Mouse (Mus musculus): ENCODE measurements around the gene Capn12. TPM values are rescaled to one million over a fixed set of nuclear protein-coding genes. Genes with fewer than 3 reads are reported as not detected.
"Not testable (repeated sequence)": the region's sequence is repeated elsewhere in the genome, so short reads cannot be mapped to it uniquely, and the experiment has no call there.

Gene Capn12
- total RNA-seq, 2 experiments from 2014 or later = 0.18 to 0.52 TPM

- intact Hi-C loops (cut with DNase I) = no loop called here
- DNase-seq = no peak
Observed at GRCm38 (mm10) chr7:28876099-28876498, 5.1 kb upstream of the Capn12 start.

- no peak for DNase-seq
- intact Hi-C loops (cut with DNase I) = no loop called here
Observed at GRCm38 (mm10) chr7:28877155-28877554, 4.1 kb upstream of the Capn12 start.

- intact Hi-C loops (cut with DNase I) = no loop called here
Observed at GRCm38 (mm10) chr7:28877856-28878255, 3.4 kb upstream of the Capn12 start.

DNA sequence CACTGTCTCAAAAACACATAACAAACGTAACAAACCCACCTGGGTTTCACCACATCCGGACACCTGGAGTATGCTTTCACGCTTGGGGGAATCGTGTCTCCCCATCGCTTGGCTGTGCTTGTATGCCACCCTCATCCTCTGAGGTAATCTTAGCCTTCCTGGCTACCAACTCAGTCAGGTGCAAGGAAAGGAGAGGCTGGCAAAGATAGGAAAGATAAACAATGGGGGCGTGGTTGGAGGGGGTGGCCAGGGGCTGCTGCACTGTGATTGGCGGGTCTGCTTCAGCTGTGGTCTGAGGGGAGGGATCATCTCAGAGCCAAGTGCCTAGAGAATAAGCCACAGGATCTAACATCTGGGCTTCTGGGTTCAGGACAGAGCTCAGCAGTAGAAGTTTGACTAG is 1.6 kb upstream of the Capn12 start:
- intact Hi-C loops (cut with DNase I) = loop anchor here (10.0 kb wide), 1 partner anchor 45 kb away; the partner anchor contains the start of gene Lgals4
- DNase-seq = no peak

More at GRCm38 (mm10) chr7:28877856-28878255, 3.4 kb upstream of the Capn12 start:
- DNase-seq = no peak

GRCm38 (mm10) chr7:28880554-28880953 is 668 bp upstream of the Capn12 start:
- DNase-seq = peak; percentile 53
- intact Hi-C loops (cut with DNase I) = loop anchor here (10.0 kb wide), 1 partner anchor 46 kb away; the partner anchor contains the start of gene Lgals4

- no peak for DNase-seq
- intact Hi-C loops (cut with DNase I) = loop anchor here (10.0 kb wide), 1 partner anchor 48 kb away; the partner anchor contains the start of gene Lgals4
Observed at GRCm38 (mm10) chr7:28883039-28883438, 1.8 kb downstream of the Capn12 start.

DNA sequence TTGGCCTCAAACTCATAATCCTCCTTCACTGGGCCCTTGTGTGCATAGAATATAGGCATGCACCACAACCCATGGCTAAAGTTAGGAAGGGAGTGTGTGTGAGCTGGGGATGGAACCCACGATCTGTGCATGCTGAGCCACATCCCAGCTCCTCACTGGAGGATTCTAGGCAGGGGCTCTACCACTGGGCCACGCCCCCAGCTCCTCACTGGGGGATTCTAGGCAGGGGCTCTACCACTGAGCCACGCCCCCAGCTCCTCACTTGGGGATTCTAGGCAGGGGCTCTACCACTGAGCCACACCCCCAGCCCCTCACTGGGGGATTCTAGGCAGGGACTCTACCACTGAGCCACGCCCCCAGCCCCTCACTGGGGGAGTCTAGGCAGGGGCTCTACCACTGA is 2.5 kb downstream of the Capn12 start:
- not testable (repeated sequence) for DNase-seq
- intact Hi-C loops (cut with DNase I) = loop anchor here (10.0 kb wide), 1 partner anchor 49 kb away; the partner anchor contains the start of gene Lgals4

- intact Hi-C loops (cut with DNase I) = loop anchor here (10.0 kb wide), 1 partner anchor 52 kb away; the partner anchor contains the start of gene Lgals4
- no peak for DNase-seq
Observed at GRCm38 (mm10) chr7:28886486-28886885, 5.3 kb downstream of the Capn12 start.

DNA sequence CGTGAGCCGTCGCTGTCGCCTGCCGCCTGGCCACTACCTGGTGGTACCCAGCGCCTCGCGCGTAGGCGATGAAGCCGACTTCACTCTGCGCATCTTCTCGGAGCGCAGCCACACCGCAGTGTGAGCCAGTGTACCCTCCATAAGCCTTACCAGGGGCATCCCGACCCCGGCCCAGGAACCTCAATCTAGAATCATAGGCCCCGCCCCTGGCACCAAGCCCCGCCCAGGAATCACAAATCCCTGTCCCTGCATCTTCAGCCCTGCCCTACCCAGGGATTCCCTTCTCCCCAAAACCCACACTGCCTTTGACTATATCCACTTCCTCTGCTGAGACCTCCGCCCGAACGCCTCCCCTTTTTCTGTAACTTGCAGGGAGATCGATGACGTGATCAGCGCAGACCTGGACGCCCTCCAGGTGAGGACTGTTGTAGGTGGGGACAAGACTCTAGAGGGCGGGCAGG is 7.5 kb downstream of the Capn12 start:
- intact Hi-C loops (cut with DNase I) = loop anchor here (10.0 kb wide), 1 partner anchor 54 kb away; the partner anchor contains the start of gene Lgals4
- DNase-seq = no peak

DNA sequence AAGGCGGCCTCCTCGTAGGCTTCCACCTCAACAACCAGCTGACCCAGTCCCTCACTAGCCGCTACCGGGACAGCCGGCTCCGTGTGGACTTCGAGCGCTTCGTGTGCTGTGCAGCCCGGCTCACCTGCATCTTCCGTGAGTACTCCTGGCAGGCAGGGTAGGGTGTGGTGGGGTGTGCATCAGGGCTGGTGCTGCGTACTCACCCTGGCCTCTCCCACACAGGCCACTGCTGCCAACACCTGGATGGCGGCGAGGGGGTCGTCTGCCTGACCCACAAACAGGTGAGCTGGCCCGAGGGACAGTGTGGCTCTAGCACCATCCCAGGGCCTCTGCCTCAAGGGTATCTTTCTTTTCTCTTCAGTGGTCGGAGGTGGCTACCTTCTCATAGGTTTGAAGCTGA is 11.4 kb downstream of the Capn12 start:
- intact Hi-C loops (cut with DNase I) = loop anchor here (5.0 kb wide), 1 partner anchor 90 kb away; no protein-coding TSS in a partner anchor

DNA sequence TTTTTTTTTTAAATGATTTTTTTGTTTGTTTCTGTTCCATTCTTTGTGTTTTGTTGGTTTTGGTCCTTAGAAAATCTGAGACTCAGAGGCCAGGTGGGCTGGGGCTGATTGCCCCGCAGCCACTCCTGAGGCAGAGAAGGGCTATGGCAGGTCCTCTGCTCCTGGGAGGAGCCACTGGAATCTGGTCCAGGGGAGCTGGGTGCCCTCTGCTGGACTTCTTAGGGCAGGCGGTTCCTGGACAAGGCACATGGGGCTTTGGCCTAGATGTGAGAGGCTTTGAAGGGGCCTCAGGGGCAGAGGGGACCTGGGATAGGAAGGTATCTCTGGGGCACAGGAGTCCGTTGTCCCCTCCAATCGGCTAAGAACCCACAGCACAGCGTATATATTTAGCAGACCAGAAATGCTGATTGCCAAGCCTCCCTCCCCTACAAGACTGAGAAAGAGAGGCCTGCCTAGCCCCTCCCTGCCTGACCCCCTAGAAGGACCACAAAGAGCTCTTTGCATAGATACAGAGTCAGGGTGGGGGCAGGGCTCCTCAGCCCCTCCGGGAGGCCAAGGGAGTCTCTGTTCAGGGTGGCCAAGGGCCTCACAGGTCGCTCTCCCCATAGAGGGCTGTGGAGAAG is 12.5 kb downstream of the Capn12 start:
- DNase-seq = peak; percentile 50
- intact Hi-C loops (cut with DNase I) = loop anchor here (5.0 kb wide), 1 partner anchor 91 kb away; no protein-coding TSS in a partner anchor

More for the DNA sequence above, 11.4 kb downstream of the Capn12 start:
- DNase-seq = no peak

DNA sequence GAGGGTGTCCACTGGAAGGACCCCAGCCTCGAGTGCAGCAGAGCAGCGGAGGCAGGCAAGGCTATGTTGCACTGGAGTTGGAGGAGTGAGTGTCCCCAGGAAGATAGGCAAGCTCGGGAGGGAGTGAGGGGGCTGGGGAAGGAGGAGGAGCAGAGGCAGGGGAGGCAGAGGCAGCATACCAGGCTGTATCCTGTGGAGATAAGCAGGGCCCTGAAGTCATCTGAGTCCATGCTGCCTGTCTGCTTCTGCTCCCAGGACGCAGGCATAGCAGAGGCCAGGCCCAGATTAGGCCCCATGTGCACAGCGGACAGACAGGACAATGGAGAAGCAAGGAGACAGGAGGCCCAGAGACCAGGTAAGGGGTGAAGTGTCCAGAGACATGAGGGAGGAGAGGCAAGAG is 13.7 kb downstream of the Capn12 start:
- DNase-seq = no peak
- intact Hi-C loops (cut with DNase I) = loop anchor here (5.0 kb wide), 1 partner anchor 93 kb away; no protein-coding TSS in a partner anchor

DNA sequence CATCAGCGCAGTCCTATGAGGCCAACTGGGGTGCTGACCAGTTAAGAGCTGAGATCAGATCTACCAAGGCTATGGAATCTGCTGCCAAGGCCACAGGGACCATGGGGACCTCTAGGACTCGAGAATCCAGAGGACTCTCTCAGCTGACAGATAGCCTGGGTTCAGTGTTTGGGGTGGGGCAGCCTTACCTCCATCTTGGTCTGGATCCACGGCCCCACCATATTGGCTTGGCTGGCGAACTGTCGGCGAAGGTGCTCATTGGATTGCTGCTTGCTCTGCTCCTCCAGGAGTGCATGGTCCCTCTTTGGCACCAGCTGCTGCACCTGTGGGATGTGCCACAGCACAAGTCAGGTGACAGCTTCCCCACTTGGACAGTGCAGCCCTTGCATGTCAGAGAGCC is 16.4 kb downstream of the Capn12 start:
- no peak for DNase-seq
- intact Hi-C loops (cut with DNase I) = no loop called here

DNA sequence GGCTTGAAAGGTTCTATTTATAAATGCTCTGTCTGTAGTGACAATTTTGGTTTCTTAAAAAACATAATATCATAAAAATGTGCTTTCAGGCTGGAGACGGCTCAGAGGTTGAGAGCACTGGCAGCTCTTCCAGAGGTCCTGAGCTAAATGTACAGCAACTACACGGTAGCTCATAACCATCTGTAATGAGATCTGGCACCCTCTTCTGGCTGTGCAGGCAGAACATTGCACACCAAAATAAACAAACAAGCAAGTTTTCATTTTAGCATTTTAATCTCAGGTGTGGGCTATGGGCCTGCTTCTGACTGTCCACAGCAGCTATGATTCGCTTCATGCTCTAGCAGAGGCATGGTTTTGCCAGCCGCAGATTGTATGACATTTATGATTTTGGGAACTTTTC is 18.8 kb downstream of the Capn12 start:
- DNase-seq = no peak
- intact Hi-C loops (cut with DNase I) = no loop called here

- intact Hi-C loops (cut with DNase I) = no loop called here
- no peak for DNase-seq
Observed at GRCm38 (mm10) chr7:28901311-28902125, 20.3 kb downstream of the Capn12 start.

GRCm38 (mm10) chr7:28902180-28902579 is 21.0 kb downstream of the Capn12 start:
- DNase-seq = no peak
- intact Hi-C loops (cut with DNase I) = no loop called here

- intact Hi-C loops (cut with DNase I) = no loop called here
- no peak for DNase-seq
Observed at GRCm38 (mm10) chr7:28902809-28903208, 21.6 kb downstream of the Capn12 start.

DNA sequence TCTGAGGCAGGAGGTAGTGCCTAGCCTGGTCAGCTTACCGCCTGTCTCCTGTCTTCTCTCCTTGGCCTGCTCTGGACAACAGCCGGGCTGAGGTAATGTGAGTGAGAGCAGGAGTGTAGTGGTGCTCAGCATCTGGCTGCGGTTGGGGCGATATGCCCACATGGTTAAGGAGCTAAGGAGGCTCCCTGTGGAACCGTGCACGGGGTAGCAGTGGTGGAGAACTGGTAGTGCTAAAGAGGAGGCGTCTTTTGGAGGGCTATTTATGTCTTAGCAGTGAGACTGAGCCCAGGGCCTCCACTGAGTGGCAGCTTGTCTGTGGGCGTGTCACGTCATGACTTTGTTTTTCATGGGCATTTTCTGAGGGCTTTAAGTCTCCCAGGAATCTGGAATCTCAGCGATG is 22.6 kb downstream of the Capn12 start:
- no peak for DNase-seq
- intact Hi-C loops (cut with DNase I) = no loop called here

- intact Hi-C loops (cut with DNase I) = no loop called here
- no peak for DNase-seq
Observed at GRCm38 (mm10) chr7:28907195-28907594, 26.0 kb downstream of the Capn12 start.

GRCm38 (mm10) chr7:28911632-28912031 is 30.4 kb downstream of the Capn12 start:
- DNase-seq = no peak
- intact Hi-C loops (cut with DNase I) = no loop called here

DNA sequence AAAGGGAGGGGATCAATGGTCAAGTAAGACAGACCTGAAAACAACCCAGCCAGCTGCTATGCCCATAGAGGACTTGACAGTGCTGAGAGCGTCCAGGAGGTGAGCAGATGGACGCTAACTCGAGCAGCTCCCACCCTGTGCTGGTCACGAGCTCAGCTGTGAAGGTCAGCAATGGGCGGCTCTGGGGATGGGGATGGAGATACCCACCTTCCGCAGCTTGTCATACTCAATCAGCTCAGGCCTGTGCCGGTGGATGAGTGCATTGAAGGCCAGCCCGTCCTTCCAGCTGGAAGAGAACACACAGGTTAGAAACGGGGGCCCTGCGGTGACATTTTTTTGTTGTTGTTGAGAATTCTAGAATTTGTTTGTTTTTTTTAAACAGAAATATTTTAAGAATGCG is 31.9 kb downstream of the Capn12 start:
- no peak for DNase-seq
- intact Hi-C loops (cut with DNase I) = no loop called here

Measured in left cerebral cortex, postnatal 4 days (tissue).